Mouse (Mus musculus): Measurements from ENCODE around the gene Cacna1f.
A peak's percentile ranks its signal among the peaks of the same experiment; 100 is the strongest.

The Cacna1f gene

DNA sequence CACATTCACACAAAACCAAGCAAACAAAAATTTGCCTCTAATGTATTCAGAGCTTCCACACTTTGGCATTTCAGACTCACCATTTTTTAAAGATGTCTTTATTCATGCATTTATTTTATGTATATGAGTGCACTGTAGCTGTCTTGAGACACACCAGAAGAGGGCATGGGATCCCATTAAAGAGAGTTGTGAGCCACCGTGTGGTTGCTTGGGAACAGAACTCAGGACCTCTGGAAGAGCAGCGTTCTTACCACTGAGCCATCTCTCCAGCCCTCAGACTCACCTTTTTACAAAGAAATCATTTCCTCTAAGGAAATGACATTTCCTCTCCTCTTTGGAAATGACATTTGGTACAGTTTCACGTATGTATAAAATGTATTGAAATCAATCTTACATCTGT lies 72.1 kb downstream of the Cacna1f start:
- DNase-seq: no peak

GRCm38 (mm10) chrX:7679405-7680056 lies 72.6 kb downstream of the Cacna1f start:
- DNase-seq: peak; percentile 92 to 95

DNA sequence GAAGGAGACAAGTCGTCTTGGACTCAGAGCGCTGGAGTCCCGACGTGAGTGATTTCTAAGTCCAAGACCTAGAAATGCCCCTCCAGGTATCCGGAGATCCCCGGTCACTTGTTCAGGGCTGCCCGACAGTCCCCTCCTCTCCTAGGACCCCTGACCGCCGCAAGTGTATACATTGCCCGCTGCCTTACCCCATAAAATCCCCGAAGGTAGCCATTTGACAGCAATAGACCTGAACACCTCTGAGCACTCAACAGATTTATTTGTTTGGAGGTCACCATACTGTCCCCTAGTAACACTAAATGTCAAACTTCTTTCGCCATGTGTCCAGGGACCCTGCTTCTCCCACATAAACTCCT lies 73.2 kb downstream of the Cacna1f start:
- DNase-seq: no peak

- peak in 1 of 2 experiments; percentile 37 for DNase-seq
Observed at GRCm38 (mm10) chrX:7680864-7681263, 74.0 kb downstream of the Cacna1f start, which contains the start of gene Magix. TSS of gene Magix (minus strand) at chrX:7681251.
